29 mouse cellular contexts compared by ENCODE assay signal in genomic region chr1:169812512-169813101, GRCm38 (mm10).
DNase-seq lines count a peak whose midpoint lies in the region; ATAC-seq and TF ChIP-seq lines count a peak whose summit lies in the region.
"Had no signal": no experiment of that assay in that cellular context is flagged by ENCODE, and none has a peak within 500 bp of the region (broad histone marks: within the 10 kb centered on the region; RNA-seq: fewer than 3 reads in every experiment).

No protein-coding gene starts in this region.

- peak; percentile 30 for DNase-seq in brain, embryonic 14.5 days (ENCODE audit: low read depth)
- no peak for DNase-seq in left cerebral cortex, adult 2 months (ENCODE audit: extremely low spot score in 1 of 2, low spot score in 2 of 2)
- DNase-seq: adrenal gland, postnatal 10 days; cerebellum, adult 11-12 months; cerebellum, postnatal 10 days; gastrocnemius, postnatal 10 days; heart, postnatal 10 days; kidney, adult 2 months; kidney, postnatal 36 days; liver, embryonic 13.5 days; lung, adult 18-20 months; lung, postnatal 4 days; right cerebral cortex, adult 18-20 months; right cerebral cortex, postnatal 4 days; thymus, adult 2 months; thymus, postnatal 4 days had no signal

- no peak for TF ChIP-seq CTCF in brain, embryonic 14.5 days (IDR thresholded peaks at IDR 0.05; ENCODE audit: borderline replicate concordance, extremely low read depth, insufficient read depth, insufficient read length)
- no peak for TF ChIP-seq CTCF in left cerebral cortex, adult 2 months (IDR thresholded peaks at IDR 0.05)

- no peaks in the 10 kb centered on the region for H3K9me3 ChIP-seq in midbrain, embryonic 13.5 days
- no peaks in the 10 kb centered on the region for H3K9me3 ChIP-seq in midbrain, embryonic 16.5 days (replicated peaks; ENCODE audit: control insufficient read depth, low read length, poor library complexity, severe bottlenecking)
- no peaks in the 10 kb centered on the region for H3K9me3 ChIP-seq in hindbrain, embryonic 15.5 days
- no peaks in the 10 kb centered on the region for H3K9me3 ChIP-seq in neural tube, embryonic 14.5 days (ENCODE audit: control insufficient read depth, low read length)
- H3K9me3 ChIP-seq: embryonic facial prominence, embryonic 13.5 days; heart, embryonic 13.5 days; intestine, embryonic 15.5 days; limb, embryonic 10.5 days; limb, embryonic 15.5 days had no signal

- no peak overlapping the region for H3K4me2 ChIP-seq in midbrain, embryonic 13.5 days (replicated peaks)
- no peak overlapping the region for H3K4me2 ChIP-seq in midbrain, embryonic 16.5 days (ENCODE audit: low read length)
- no peak overlapping the region for H3K4me2 ChIP-seq in hindbrain, embryonic 15.5 days
- H3K4me2 ChIP-seq in neural tube, embryonic 14.5 days (ENCODE audit: low read depth, low read length), result no peak overlapping the region
- H3K4me2 ChIP-seq: embryonic facial prominence, embryonic 13.5 days; heart, embryonic 13.5 days; intestine, embryonic 15.5 days; limb, embryonic 15.5 days; liver, embryonic 13.5 days had no signal

- H3K4me3 ChIP-seq in midbrain, embryonic 13.5 days (replicated peaks), result no peak overlapping the region
- H3K4me3 ChIP-seq in midbrain, embryonic 16.5 days (ENCODE audit: low read depth, low read length), result no peak overlapping the region
- no peak overlapping the region for H3K4me3 ChIP-seq in hindbrain, embryonic 15.5 days
- H3K4me3 ChIP-seq in neural tube, embryonic 14.5 days (ENCODE audit: low read depth, low read length), result no peak overlapping the region
- H3K4me3 ChIP-seq in left cerebral cortex, adult 2 months, result no peak overlapping the region
- H3K4me3 ChIP-seq: embryonic facial prominence, embryonic 13.5 days; erythroblast, embryonic 14.5 days; heart, embryonic 13.5 days; intestine, embryonic 15.5 days; limb, embryonic 10.5 days; limb, embryonic 15.5 days; liver, embryonic 13.5 days had no signal

- TF ChIP-seq POLR2A in brain, embryonic 14.5 days (IDR thresholded peaks at IDR 0.05; ENCODE audit: borderline replicate concordance, extremely low read depth, insufficient read depth, insufficient read length, poor library complexity, severe bottlenecking), result no peak

- no peak overlapping the region for H3K9ac ChIP-seq in midbrain, embryonic 13.5 days (replicated peaks)
- H3K9ac ChIP-seq in midbrain, embryonic 16.5 days (ENCODE audit: low read depth, low read length), result no peak overlapping the region
- H3K9ac ChIP-seq in hindbrain, embryonic 15.5 days, result no peak overlapping the region
- no peak overlapping the region for H3K9ac ChIP-seq in neural tube, embryonic 14.5 days (replicated peaks; ENCODE audit: low read depth, low read length)
- H3K9ac ChIP-seq: embryonic facial prominence, embryonic 13.5 days; heart, embryonic 13.5 days; intestine, embryonic 15.5 days; limb, embryonic 15.5 days; liver, embryonic 13.5 days had no signal

- no peak for ATAC-seq in midbrain, embryonic 13.5 days
- ATAC-seq in midbrain, embryonic 16.5 days, result no peak
- peak; percentile 61; the same call in 1 of the 2 replicates for ATAC-seq in hindbrain, embryonic 15.5 days (ENCODE audit: low FRiP score, low read depth)
- ATAC-seq in neural tube, embryonic 14.5 days (ENCODE audit: low read depth), result no peak; the same call in 1 of the 2 replicates
- no peak for ATAC-seq in megakaryocyte progenitor cell, adult 5-6 weeks (replicated peaks; ENCODE audit: poor library complexity)
- ATAC-seq: intestine, embryonic 15.5 days; lung, postnatal 0 days; Patski had no signal

- no peaks in the 10 kb centered on the region for H3K36me3 ChIP-seq in midbrain, embryonic 13.5 days
- H3K36me3 ChIP-seq in midbrain, embryonic 16.5 days (ENCODE audit: control insufficient read depth, insufficient read depth, low read length), result no peaks in the 10 kb centered on the region
- H3K36me3 ChIP-seq in hindbrain, embryonic 15.5 days, result no peaks in the 10 kb centered on the region
- no peaks in the 10 kb centered on the region for H3K36me3 ChIP-seq in neural tube, embryonic 14.5 days (ENCODE audit: control insufficient read depth, insufficient read depth, low read length)
- H3K36me3 ChIP-seq: embryonic facial prominence, embryonic 13.5 days; heart, embryonic 13.5 days; intestine, embryonic 15.5 days; limb, embryonic 10.5 days; limb, embryonic 15.5 days; liver, embryonic 13.5 days had no signal

- H3K4me1 ChIP-seq in midbrain, embryonic 13.5 days (replicated peaks), result no peaks in the 10 kb centered on the region
- no peaks in the 10 kb centered on the region; the same call in 1 of the 2 replicates for H3K4me1 ChIP-seq in midbrain, embryonic 16.5 days (ENCODE audit: control insufficient read depth, insufficient read depth, low read length)
- H3K4me1 ChIP-seq in hindbrain, embryonic 15.5 days (replicated peaks), result peaks cover 6% of the 10 kb centered on the region; the same call in 1 of the 2 replicates
- peaks cover 3% of the 10 kb centered on the region; the same call in 1 of the 2 replicates for H3K4me1 ChIP-seq in neural tube, embryonic 14.5 days (ENCODE audit: control insufficient read depth, insufficient read depth, low read length)
- H3K4me1 ChIP-seq: heart, embryonic 13.5 days; intestine, embryonic 15.5 days; limb, embryonic 10.5 days; limb, embryonic 15.5 days; liver, embryonic 13.5 days had no signal

- 58% methylated on average over 9 of the region's 9 CpGs for WGBS in midbrain, embryonic 13.5 days
- WGBS in midbrain, embryonic 16.5 days, result 56% methylated on average over 9 of the region's 9 CpGs
- WGBS in hindbrain, embryonic 15.5 days, result 42% methylated on average over 9 of the region's 9 CpGs
- WGBS in neural tube, embryonic 14.5 days, result 39% methylated on average over 9 of the region's 9 CpGs

- intact Hi-C loops in left cerebral cortex, adult 2 months (cut with DNase I), result loop anchor here (10.0 kb wide), 1 partner anchor 138 kb away; no protein-coding TSS in a partner anchor

- peak overlapping the region; percentile 45; the same call in 1 of the 2 replicates for H3K27ac ChIP-seq in midbrain, embryonic 13.5 days
- no peak overlapping the region for H3K27ac ChIP-seq in midbrain, embryonic 16.5 days (ENCODE audit: low read length)
- peak overlapping the region; percentile 63 for H3K27ac ChIP-seq in hindbrain, embryonic 15.5 days (replicated peaks)
- peak overlapping the region; percentile 13 for H3K27ac ChIP-seq in neural tube, embryonic 14.5 days (ENCODE audit: low read depth, low read length)
- no peak overlapping the region for H3K27ac ChIP-seq in left cerebral cortex, adult 2 months
- H3K27ac ChIP-seq: embryonic facial prominence, embryonic 13.5 days; heart, embryonic 13.5 days; intestine, embryonic 15.5 days; limb, embryonic 10.5 days; limb, embryonic 15.5 days; liver, embryonic 13.5 days had no signal

- no peaks in the 10 kb centered on the region for H3K27me3 ChIP-seq in midbrain, embryonic 13.5 days
- no peaks in the 10 kb centered on the region for H3K27me3 ChIP-seq in midbrain, embryonic 16.5 days (ENCODE audit: control insufficient read depth, insufficient read depth, low read depth, low read length)
- H3K27me3 ChIP-seq in hindbrain, embryonic 15.5 days, result no peaks in the 10 kb centered on the region
- H3K27me3 ChIP-seq in neural tube, embryonic 14.5 days (ENCODE audit: control insufficient read depth, insufficient read depth, low read length), result no peaks in the 10 kb centered on the region
- H3K27me3 ChIP-seq: embryonic facial prominence, embryonic 13.5 days; heart, embryonic 13.5 days; intestine, embryonic 15.5 days; limb, embryonic 15.5 days; liver, embryonic 13.5 days; Patski had no signal

Comparison
In these comparisons a context has a peak if more than half of its experiments do, and no peak if none do; other contexts are left out.
1. H3K27ac ChIP-seq: peak in midbrain, embryonic 13.5 days (single experiment), hindbrain, embryonic 15.5 days (single experiment) and neural tube, embryonic 14.5 days (single experiment); none in midbrain, embryonic 16.5 days (single experiment) and left cerebral cortex, adult 2 months (single experiment).